Mouse (Mus musculus): ENCODE measurements around the gene Cxcl10. TPM values are rescaled to one million over a fixed set of nuclear protein-coding genes. Genes with fewer than 3 reads are reported as not detected.
"Not testable (repeated sequence)": the region's sequence is repeated elsewhere in the genome, so short reads cannot be mapped to it uniquely, and the experiment has no call there.

Cxcl10 gene
- total RNA-seq, 2 experiments from 2014 or later, result 0.43 to 0.61 TPM

- DNase-seq (ENCODE audit: low spot score in 2 of 2), result peak in 1 of 2 experiments; percentile 39
Observed at GRCm38 (mm10) chr5:92369151-92369994, 20.7 kb upstream of the Cxcl10 start.

GRCm38 (mm10) chr5:92368392-92368791 lies 19.7 kb upstream of the Cxcl10 start:
- DNase-seq (ENCODE audit: low spot score in 2 of 2), result no peak

- DNase-seq (ENCODE audit: low spot score in 2 of 2), result no peak
Observed at GRCm38 (mm10) chr5:92366565-92366964, 17.9 kb upstream of the Cxcl10 start.

GRCm38 (mm10) chr5:92365146-92365705 lies 16.5 kb upstream of the Cxcl10 start:
- DNase-seq (ENCODE audit: low spot score in 2 of 2), result no peak

- DNase-seq (ENCODE audit: low spot score in 2 of 2), result no peak
Observed at GRCm38 (mm10) chr5:92364011-92364410, 15.3 kb upstream of the Cxcl10 start.

- no peak for DNase-seq (ENCODE audit: low spot score in 2 of 2)
Observed at GRCm38 (mm10) chr5:92363179-92363578, 14.5 kb upstream of the Cxcl10 start.

- no peak for DNase-seq (ENCODE audit: low spot score in 2 of 2)
Observed at GRCm38 (mm10) chr5:92358767-92359455, 10.2 kb upstream of the Cxcl10 start.

- no peak for DNase-seq (ENCODE audit: low spot score in 2 of 2)
Observed at GRCm38 (mm10) chr5:92358033-92358432, 9.3 kb upstream of the Cxcl10 start.

- peak; percentile 44 to 49 for DNase-seq (ENCODE audit: low spot score in 2 of 2)
Observed at GRCm38 (mm10) chr5:92353517-92353916, 4.8 kb upstream of the Cxcl10 start.

- DNase-seq (ENCODE audit: low spot score in 2 of 2), result not testable (repeated sequence)
Observed at GRCm38 (mm10) chr5:92352716-92353115, 4.0 kb upstream of the Cxcl10 start.

- no peak for DNase-seq (ENCODE audit: low spot score in 2 of 2)
Observed at GRCm38 (mm10) chr5:92349731-92350130, 1.0 kb upstream of the Cxcl10 start.

GRCm38 (mm10) chr5:92345006-92345405 lies 3.7 kb downstream of the Cxcl10 start:
- no peak for DNase-seq (ENCODE audit: low spot score in 2 of 2)

- DNase-seq (ENCODE audit: low spot score in 2 of 2), result no peak
Observed at GRCm38 (mm10) chr5:92340606-92341005, 8.1 kb downstream of the Cxcl10 start.

- no peak for DNase-seq (ENCODE audit: low spot score in 2 of 2)
Observed at GRCm38 (mm10) chr5:92336743-92337142, 11.9 kb downstream of the Cxcl10 start.

- no peak for DNase-seq (ENCODE audit: low spot score in 2 of 2)
Observed at GRCm38 (mm10) chr5:92332359-92332840, 16.3 kb downstream of the Cxcl10 start.

GRCm38 (mm10) chr5:92331635-92332338 lies 16.9 kb downstream of the Cxcl10 start, which contains the start of gene Art3:
Gene Art3, plus strand, starts transcription at chr5:92331827.
- no peak for DNase-seq (ENCODE audit: low spot score in 2 of 2)

GRCm38 (mm10) chr5:92331122-92331521 lies 17.6 kb downstream of the Cxcl10 start:
- no peak for DNase-seq (ENCODE audit: low spot score in 2 of 2)

GRCm38 (mm10) chr5:92327929-92328328 lies 20.8 kb downstream of the Cxcl10 start, which contains the start of gene Cxcl9:
Gene Cxcl9, minus strand, starts transcription at chr5:92328079.
- DNase-seq (ENCODE audit: low spot score in 2 of 2), result no peak

GRCm38 (mm10) chr5:92327367-92327766 lies 21.3 kb downstream of the Cxcl10 start:
- no peak for DNase-seq (ENCODE audit: low spot score in 2 of 2)

- no peak for DNase-seq (ENCODE audit: low spot score in 2 of 2)
Observed at GRCm38 (mm10) chr5:92323264-92323663, 25.4 kb downstream of the Cxcl10 start.

GRCm38 (mm10) chr5:92322612-92323011 lies 26.1 kb downstream of the Cxcl10 start:
- no peak for DNase-seq (ENCODE audit: low spot score in 2 of 2)

Measured in adrenal gland, adult 18-20 months (tissue).